Mouse (Mus musculus) spleen, postnatal 36 days (tissue): ENCODE measurements around the gene Endou.
A peak's percentile ranks its signal among the peaks of the same experiment; 100 is the strongest.

ENCODE experiments used
- DNase-seq, 2 experiments: peaks; one replicate each; pipeline ENCODE4 v3.0.0; 2022; ENCODE audit warnings: low spot score in 2 of 2, mixed read lengths in 1 of 2

The Endou gene

DNA sequence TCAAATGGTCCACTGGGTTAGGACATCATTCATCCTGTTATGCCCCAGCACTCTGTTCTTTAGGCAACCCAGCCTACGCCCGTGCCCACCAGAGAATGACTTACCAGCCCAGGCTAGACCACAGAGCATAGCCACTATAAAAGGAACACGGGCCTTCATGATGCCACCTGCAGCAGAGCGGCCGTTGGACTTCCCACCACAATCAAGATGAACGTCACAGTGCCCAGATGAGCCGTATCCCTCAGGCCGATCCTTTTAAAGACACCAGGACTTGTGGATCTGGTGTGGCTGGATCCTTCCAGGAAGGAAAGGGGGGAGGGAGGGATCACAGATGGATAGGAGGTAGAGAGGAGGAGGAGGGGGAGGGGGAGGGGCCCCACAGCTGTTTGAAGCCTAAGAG is at the start of gene Endou:
Endou (minus strand) TSS at position 229 of the 400 bp plus-strand sequence.
- DNase-seq = no peak

DNA sequence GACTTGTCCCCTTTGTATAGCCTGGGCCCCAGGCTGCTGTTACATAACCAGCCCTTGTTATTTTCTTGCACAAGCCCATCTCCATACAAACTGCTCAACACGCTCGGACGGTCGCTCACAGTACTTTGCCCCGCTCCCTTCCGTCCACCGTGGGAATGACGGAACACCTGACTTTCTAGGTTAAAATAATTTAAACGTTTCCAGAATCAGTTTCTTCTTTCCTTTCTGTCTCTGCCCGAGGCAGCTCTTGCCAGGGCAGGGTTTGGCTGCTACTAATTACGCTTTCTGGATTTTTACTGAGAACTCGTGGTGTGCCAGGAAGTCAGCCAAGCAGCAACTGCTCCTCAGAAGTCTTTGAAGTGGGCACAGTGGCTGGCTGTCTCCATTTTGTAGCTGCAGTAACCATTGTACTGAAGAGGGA is 49.5 kb upstream of the Endou start:
- DNase-seq = no peak

DNA sequence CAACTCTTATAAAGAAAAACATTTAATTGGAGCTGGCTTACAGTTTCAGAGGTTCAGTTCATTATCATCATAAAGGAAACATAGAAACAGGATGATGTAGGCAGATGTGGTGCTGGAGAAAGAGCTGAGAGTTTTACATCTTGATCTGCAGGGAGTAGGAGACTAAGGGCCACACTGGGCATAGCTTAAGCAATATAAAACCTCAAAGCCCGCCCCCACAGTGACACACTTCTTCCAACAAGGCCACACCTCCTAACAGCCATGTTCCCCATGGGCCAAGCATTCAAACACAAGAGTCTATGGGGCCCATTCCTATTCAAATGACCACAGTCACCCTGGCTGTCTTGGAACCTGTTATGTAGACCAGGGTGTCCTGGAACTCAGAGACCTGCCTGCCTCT is 48.4 kb upstream of the Endou start:
- no peak for DNase-seq

DNA sequence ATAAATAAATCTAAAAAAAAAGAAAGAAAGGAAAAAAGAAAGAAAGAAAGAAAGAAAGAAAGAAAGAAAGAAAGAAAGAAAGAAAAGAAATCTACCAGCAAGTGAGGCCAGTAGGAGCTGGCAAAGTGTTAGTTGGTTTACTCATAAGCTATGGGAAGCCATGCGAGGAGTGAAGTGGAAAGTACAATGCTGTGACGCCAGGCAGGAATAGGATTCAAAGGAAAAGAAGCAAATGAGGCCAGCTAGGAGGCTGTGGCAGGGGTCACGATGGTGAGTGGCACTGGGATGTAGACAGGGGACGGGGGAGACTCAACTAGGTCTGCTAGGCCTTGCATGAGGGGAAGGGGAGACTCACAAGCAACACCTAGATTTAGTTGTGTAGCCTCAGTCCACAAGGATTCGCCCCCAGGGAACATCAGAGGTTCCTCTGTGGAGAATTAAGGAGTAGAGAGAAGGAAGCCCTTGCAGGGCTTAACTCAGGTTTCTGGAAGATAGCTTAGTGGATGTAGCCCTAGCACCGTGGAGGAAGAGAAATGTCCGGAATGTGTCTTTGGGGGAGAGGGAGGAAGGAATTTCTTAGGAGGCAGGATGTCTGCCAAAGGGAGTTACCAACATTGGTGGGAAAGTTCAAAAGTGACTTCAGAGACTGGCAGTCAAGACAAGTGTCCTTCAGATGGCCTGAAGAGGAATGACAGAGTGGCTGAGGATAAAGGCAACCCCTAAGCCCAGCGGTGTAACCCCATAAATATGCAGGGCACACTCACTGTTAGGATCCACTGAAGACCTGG is 47.4 kb upstream of the Endou start, which contains the start of gene Slc48a1:
Slc48a1 (plus strand) TSS at position 210 of the 788 bp plus-strand sequence.
- no peak for DNase-seq

DNA sequence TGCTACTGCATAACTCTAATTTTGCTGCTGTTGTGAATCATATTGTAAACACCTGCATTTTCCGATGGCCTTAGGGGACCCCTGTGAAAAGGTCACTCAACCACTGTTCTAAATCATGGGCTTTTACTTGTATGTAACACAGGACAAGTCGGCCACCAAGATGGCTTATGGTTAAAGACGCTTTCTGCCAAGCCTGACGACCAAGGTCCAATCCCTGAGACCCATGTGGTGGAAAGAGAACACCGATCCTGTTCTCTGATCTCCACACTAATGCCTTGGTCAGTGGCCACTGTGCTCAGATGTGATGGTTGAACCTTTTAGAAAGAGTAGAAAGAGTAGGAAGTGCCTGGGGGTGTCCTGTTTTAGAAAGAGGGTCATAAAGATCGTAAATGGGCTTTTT is 45.8 kb upstream of the Endou start:
- DNase-seq = no peak

DNA sequence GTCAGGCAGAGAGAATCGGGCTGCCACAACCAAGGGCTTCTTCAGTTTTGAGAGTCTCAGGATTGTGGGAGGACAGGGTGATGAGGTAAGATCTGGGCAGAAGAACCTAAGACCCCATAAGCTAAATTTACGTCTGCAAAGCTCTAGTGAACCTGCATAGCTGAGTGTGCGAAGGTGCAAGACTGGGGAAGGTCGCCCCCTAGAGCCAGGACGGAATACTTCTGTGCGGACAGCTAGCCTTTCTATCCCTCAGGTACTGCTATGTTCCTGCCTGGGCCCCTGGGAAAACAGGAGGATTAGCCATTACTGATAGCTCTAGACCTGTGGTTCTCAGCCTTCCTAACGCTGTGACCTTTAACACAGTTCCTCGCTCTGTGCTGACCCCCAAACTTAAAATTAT is 45.4 kb upstream of the Endou start:
- DNase-seq = peak; percentile 65 to 68

DNA sequence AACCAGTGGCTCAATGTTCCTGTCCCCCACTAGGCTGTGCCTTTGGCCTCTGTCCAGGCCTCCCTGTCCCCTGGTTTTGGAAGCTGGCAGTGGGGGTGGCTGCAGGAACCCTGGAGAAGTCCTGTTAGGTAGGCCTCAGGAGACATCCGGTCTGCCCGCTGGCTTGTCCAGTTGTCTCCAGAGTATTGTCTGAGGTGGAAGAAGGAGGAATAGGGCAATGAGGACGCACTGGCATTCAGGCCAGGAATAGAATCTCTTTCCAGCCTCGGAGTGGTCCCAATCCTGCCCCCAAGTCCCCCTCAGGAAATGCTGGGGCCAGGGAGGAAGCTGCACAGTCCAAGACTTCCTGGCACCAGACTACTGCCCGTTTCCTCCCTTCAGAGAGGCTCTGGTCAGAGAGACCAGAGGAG is 42.8 kb upstream of the Endou start:
- no peak for DNase-seq

DNA sequence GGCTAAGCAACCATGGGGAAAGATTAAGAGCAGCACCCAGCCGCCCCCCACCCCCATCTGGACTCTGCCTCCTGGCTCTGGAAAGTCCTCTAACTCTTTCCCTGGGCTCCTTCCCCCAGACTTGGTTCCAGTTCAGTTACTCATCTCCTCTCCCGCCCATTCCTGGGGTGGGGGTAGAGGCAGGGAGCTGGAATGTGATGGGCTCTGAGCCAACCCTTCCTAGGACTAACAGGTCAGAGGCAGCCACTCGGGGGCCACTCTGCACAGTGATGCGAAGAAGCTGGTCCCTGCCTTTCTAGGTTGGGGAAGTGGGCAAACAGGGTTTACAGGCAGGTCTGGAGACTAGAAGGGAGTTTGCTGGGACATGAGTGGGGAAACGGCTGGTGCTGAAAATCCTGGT is 42.0 kb upstream of the Endou start:
- DNase-seq = no peak

DNA sequence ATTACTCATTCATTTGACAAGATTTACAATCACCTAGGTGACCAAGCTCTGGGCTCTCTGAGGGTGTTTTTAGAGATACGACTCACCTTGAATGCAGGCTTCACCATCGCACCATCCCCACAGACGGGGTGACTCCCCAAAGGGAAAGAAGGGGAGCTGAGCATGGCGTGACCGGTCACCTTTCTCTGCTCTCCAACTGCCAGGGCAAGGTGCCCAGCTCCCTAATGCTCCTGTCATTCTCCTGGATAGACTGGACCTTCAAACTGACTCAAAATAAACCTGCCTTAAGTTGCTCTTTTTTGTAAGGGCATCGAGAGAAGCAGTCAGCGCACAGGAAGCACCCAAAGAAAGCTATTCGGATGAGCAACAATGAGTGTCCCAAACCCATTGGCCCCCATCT is 39.1 kb upstream of the Endou start:
- DNase-seq = no peak

DNA sequence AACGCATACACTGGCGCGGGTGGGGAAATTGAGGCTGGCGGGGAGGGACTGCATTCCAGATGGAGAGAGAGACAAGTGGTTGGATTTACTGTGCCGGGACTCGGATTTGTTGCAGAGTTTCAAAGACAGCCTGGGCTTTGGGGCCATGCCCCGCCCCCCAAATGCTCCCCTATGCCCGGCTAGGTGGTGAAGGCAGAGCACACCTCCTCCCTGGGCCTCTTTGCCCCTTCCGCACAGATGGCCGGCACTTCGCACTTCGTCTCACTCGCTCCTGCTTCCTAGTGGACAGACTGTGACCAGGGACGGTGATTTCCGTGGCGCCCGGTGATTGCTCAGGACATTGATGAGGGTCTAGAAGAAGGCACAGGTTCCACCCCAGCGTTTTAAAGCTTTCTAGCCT is 37.1 kb upstream of the Endou start:
- DNase-seq = no peak

DNA sequence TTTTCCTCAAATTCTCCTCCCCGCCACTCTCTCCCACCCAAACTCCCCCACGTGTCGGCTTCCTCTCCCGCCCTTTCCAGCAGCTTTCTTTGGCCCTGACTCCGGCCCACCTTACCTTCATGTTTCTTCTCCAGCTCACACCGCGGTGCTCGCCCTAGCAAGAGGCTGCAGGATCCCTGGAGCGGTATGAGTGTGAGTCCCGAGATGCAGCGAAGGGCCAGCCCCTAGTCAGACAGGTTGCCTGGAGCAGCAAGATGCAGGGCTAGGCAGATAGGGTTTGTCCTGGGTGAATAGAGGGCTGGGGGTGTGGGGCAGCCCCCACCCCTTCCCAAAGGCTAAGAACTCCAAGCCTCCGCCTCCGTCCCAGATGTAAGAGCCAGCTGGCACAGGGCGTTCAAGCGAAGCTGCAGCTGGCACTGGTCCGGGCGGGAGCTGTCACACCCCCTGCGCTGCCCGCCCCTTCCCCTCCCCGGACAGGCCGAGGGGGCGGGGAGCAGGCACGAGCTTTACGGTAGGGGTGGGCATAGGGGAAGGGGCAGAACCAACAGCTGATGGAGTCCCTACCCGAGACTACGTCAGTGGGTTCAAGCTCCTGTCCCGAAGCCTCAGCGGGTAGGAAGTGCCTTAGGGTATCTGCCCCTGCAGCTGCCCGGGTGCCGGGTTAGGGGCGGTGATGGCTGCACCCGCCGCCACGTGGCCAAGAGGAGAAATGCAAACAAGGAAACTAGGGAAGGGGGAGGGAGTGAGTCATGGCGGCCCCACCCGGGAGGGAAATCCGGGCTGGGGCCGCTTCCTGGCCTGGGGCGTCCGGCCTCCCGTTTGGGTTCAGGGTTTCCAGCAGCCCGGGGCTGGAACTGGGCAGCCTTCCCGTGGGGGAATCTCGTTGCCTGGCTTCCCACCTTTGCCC is 36.4 kb upstream of the Endou start, which contains the start of gene Rapgef3:
Rapgef3 (minus strand) TSS at position 693 of the 907 bp plus-strand sequence.
- DNase-seq = peak; percentile 82 to 84

DNA sequence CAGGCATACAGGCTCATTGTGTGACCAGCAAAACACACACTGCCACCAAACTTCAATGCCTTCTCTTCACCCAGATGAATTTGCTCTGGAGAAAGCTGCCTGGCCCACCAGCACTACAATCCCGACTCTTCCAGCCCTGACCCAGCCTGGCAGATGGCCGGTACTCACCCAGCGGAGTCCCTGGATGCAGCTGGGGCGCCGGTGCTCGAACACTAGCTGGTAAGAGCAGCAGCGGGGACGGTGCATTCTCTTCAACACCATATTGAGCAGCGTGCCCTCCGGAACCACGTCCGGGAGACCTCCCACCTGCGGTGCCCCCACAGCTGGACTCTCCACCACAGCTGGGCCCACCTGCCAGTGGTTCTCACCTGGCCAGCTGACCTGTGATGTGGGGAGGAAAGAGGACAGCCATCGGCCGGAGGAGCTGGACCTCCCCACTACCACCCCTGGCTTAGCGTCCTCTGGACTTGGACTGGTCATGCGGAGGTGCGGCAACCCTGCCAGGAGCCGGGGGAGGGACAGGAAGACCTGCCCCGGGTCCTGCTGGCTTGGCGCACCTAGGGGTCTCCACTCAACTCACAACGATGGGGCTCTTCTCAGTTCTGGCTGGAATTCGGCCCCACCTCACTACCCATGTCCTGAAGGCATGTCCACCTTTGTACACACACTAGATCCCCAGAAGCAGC is 35.6 kb upstream of the Endou start:
- DNase-seq = no peak

DNA sequence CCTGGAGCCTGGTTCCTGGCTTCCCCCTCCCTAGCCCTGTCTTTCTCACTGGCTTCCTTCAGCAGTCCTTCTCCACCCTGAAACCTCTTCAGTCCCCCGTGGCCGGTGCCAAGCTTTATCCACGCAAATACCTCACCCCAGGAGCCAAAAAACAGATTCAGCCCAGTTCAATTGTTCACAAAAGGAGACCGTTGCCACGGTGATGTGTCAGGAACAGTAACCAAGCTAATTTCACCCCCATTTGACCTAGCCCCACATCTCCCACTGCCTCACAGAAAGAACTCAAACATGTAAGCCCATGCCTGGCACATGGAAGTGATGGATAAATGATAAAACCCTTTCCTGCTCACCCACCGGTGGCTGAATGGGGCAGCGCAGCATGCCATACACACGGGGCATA is 35.1 kb upstream of the Endou start:
- no peak for DNase-seq

DNA sequence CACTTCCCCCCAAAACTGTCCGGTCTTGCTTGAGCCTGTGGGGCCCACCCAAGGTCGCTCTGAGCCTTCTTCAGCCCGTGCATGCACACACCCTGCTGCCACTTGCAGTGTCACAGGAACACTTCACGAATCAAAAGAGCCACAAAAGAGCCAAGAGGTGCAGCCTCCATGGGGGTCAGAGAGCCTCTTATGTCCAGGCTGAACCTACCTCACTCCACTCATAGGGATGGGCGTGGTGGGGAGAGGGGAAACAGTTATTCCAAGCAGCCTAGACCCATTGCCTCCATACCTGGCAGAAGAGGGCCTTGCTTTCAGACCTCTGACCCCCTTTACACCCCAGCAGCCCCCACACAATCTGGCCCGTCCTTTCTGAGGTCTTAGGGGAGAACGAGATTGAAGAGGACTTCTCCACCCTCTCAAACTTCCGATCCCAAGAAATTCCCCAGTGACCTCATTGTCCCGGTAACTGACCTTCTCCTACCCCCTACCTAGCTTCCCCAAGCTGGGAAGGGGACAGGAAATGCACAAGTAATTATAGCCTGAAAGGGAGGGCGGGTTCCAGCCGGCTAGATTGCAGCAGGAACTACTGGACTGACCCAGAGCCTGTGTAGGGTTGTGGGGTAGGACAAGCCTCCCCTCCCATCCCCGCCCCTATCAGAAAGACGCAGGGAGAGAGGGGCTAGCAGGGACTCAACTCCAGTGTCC is 34.1 kb upstream of the Endou start:
- no peak for DNase-seq

DNA sequence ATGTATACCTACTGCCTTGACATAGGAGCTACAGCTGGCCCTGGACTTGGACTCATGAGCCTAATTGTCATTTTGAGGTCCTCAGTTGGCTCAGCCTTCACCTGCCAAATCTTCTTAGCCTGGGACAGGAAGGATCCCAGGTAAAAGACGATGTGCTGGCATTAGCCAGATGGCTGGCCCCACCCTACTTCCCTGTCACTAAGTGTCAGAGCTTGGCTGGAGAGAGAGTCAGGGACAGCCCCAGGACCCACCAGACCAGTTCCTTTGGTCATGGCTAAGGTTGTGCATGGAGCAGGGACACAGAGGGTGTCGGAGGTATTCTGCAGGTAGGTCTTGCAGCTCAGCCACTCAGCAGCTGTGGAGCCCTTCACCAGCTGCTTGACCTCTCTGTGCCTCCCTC is 33.4 kb upstream of the Endou start:
- no peak for DNase-seq

DNA sequence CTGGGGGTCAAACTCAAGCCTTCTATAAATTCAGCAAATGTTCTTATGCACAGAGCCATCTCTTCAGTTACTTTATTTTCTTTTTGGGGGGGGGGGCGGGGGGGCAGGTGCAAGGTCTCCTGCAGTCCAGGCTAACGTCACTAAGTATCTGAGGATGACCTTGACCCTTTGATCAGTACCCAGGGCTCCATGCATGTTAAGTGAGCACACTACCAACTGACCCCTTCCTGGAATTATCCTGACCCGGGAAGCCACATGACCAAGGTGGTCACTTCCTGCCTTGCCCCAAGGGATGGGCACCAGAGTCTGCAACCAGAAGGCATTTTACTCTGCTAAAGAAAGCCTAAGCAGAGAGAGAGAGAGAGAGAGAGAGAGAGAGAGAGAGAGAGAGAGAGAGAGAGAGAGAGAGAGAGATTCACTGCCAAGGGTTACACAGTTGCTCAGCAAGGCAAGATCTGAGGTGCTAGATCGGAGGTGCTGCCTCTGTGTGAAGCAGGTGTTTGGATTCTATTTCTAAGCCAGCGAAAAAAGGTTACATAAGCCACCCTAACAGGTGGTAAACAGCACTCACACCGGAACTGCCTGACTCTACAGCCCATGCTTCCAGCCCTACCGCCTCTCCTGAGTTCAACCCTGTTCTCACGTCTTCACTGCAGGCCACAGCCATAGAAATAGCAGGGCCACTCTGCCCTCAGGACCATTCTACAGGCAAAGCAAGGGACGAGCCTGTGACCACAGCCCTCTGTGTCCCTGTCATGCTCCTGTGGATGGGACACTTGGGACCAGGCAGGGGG is 32.3 kb upstream of the Endou start:
- no peak for DNase-seq

DNA sequence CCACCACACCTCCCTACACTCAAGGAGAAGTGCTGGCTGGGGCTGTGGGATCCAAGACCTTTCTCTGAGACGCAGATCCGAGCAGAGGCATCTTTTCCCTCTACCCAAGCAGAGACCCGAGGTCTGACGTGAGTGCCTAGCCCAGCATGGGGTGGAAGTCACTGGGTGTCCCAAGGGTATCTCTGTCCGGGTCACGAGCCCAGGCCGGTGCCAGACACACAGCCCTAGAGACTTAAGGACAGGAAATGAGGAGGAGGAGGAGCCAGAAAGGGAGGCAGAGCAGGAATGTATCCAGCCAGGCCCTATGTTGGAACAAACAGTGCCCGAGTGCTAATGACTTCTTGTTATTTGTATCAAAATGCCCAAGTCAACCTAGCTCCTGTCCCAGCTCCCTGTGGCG is 31.6 kb upstream of the Endou start:
- no peak for DNase-seq

DNA sequence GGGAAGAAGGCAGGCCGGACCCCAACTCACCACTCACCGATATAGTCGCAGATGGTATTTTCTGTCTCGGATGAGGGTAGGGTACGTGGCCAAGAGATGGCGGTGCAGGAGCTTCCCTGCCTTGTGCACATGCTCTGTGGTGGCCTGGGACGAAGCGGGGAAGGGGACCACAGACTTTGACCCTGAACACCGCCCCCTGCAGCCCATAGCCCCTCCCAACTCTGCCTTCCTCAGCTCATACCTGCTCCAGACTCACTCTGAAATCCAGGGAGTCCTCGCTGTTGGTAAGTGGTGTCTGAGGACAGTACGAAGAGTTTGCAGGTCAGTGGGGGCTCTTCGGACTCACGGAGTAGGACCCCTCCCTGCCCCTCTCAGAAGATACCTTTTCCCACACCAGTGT is 30.3 kb upstream of the Endou start:
- DNase-seq = no peak

DNA sequence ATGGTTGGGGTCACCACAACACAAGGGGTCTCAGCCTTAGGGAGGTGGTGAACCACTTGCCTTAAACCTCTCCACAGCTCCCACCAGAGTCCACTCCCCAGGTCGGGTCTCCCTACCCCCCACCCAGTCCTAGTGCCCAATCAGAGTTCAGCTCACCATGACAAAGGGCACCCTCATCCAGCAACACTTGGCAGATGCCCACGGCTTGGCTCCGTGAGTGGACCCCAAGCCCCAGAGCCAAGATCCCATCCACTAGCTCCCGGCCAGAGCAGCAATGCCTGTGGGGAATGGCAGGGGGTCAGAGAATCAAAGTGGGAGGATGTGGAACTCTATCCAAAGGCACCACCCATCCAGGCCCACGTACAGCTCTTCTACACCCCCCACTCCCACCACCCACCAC is 29.8 kb upstream of the Endou start:
- no peak for DNase-seq

DNA sequence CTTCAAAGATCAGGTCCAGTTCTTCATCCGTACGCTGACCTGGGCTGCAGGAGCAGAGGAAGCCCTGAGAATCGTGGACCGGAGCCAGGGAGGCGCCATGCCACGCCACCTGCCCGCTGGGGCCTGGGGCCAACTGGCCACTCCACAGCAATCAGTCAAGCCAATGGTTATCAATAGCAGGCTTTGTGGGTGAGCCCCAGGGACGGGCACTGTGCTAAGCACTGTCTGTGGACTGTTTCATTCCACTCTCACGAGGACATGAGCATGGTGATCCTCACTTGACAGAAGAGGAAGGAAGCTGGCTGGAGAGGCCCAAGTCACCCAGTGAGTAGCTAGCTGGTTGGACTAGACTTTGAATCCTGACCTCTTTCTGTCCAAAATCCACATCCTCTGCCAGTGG is 28.9 kb upstream of the Endou start:
- no peak for DNase-seq

DNA sequence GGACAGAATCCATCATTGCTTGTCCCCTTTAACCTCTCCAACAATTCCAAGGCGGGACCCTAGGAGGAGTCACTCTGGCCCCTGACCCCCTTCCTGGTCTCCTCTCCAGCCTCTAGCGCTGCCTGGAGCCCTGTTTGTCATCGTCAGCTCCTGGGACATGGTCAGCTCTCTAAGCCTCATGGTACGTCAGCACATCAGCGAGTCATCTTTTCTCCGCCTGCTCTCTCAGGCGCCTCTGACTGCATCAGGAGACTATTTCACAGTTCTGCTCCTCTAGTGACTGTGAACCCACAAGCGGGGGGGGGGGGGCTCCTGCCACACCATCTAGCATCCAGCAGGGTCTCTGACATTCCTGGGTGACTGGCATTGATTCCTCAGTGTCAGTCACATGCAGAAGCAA is 24.2 kb upstream of the Endou start:
- no peak for DNase-seq
